11 mouse cellular contexts compared by ENCODE assay signal in the genomic region with DNA sequence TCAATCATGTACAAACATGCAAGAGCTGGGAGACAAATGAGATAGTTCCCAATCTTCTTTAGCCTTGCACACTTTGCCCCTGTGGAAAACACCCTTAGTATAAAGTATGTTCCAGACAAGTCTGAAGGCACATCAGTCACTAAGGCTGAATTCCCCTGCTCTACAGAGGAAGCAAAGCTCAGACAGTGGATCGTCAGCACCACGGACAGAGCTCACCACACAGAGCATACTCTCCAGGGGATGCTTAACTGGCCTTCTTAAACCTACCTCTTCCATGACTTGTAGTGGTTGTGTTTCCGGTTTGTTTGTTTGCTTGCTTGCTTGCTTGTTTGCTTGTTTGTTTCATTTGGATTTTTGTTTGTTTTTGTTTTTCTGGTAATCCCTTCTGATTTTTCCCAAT. TPM values are rescaled to one million over a fixed set of nuclear protein-coding genes. Genes with fewer than 3 reads are reported as not detected.
DNase-seq lines count a peak whose midpoint lies in the region; ATAC-seq and TF ChIP-seq lines count a peak whose summit lies in the region.
"Had no signal": no experiment of that assay in that cellular context is flagged by ENCODE, and none has a peak within 500 bp of the region (broad histone marks: within the 10 kb centered on the region; RNA-seq: fewer than 3 reads in every experiment).

No protein-coding gene starts in this region.

- H3K9me3 ChIP-seq in forebrain, embryonic 14.5 days (replicated peaks; ENCODE audit: control insufficient read depth, low read length), result no peaks in the 10 kb centered on the region
- H3K9me3 ChIP-seq in forebrain, embryonic 15.5 days, result no peaks in the 10 kb centered on the region
- H3K9me3 ChIP-seq in midbrain, embryonic 11.5 days (ENCODE audit: control insufficient read depth, low read length), result no peaks in the 10 kb centered on the region
- H3K9me3 ChIP-seq in midbrain, embryonic 13.5 days, result no peaks in the 10 kb centered on the region
- no peaks in the 10 kb centered on the region for H3K9me3 ChIP-seq in embryonic facial prominence, embryonic 10.5 days
- H3K9me3 ChIP-seq: limb, embryonic 13.5 days had no signal

- WGBS in forebrain, embryonic 14.5 days, result 27% methylated on average over 3 of the region's 3 CpGs
- WGBS in forebrain, embryonic 15.5 days, result 21% methylated on average over 3 of the region's 3 CpGs
- 16% methylated on average over 3 of the region's 3 CpGs for WGBS in midbrain, embryonic 11.5 days
- 15% methylated on average over 3 of the region's 3 CpGs for WGBS in midbrain, embryonic 13.5 days
- WGBS in embryonic facial prominence, embryonic 10.5 days, result 18% methylated on average over 3 of the region's 3 CpGs
- WGBS in cerebellum, adult 2 months, result 45% methylated on average over 3 of the region's 3 CpGs

- no peak for TF ChIP-seq POLR2A in cerebellum, adult 2 months (IDR thresholded peaks at IDR 0.05; ENCODE audit: borderline replicate concordance, insufficient read depth, low read length)

- peak; percentile 31 for DNase-seq in forebrain, embryonic 14.5 days (ENCODE audit: low spot score)
- DNase-seq in midbrain, embryonic 11.5 days (ENCODE audit: low spot score, missing footprints), result peak; percentile 86
- peak; percentile 71 for DNase-seq in embryonic facial prominence, embryonic 10.5 days (ENCODE audit: low spot score)
- DNase-seq in retina, embryonic 14.5 days (ENCODE audit: low spot score), result peak; percentile 80
- DNase-seq in cerebellum, adult 2 months, result no peak
- no peak for DNase-seq in right cerebral cortex, adult 2 months (ENCODE audit: low spot score in 2 of 2)
- DNase-seq: cerebellum, adult 11-12 months; gastrocnemius, postnatal 36 days had no signal

- H3K27ac ChIP-seq in forebrain, embryonic 14.5 days (ENCODE audit: low read depth, low read length), result no peak overlapping the region
- no peak overlapping the region for H3K27ac ChIP-seq in forebrain, embryonic 15.5 days (replicated peaks)
- H3K27ac ChIP-seq in midbrain, embryonic 11.5 days (ENCODE audit: low read depth, low read length), result no peak overlapping the region
- H3K27ac ChIP-seq in midbrain, embryonic 13.5 days, result no peak overlapping the region
- H3K27ac ChIP-seq in embryonic facial prominence, embryonic 10.5 days (replicated peaks), result no peak overlapping the region
- H3K27ac ChIP-seq in cerebellum, adult 2 months (ENCODE audit: insufficient read depth, low read length), result no peak overlapping the region
- H3K27ac ChIP-seq: limb, embryonic 13.5 days had no signal

- no peaks in the 10 kb centered on the region for H3K27me3 ChIP-seq in forebrain, embryonic 14.5 days (replicated peaks; ENCODE audit: control insufficient read depth, insufficient read depth, low read length)
- no peaks in the 10 kb centered on the region for H3K27me3 ChIP-seq in forebrain, embryonic 15.5 days
- no peaks in the 10 kb centered on the region for H3K27me3 ChIP-seq in midbrain, embryonic 11.5 days (ENCODE audit: control insufficient read depth, insufficient read depth, low read length)
- H3K27me3 ChIP-seq in midbrain, embryonic 13.5 days, result no peaks in the 10 kb centered on the region
- H3K27me3 ChIP-seq in embryonic facial prominence, embryonic 10.5 days (replicated peaks; ENCODE audit: low read depth, poor library complexity, severe bottlenecking), result no peaks in the 10 kb centered on the region
- H3K27me3 ChIP-seq in cerebellum, adult 2 months (ENCODE audit: control insufficient read depth, insufficient read depth, low read length), result no peaks in the 10 kb centered on the region

- H3K4me1 ChIP-seq in forebrain, embryonic 14.5 days (ENCODE audit: control insufficient read depth, insufficient read depth, low read length), result no peaks in the 10 kb centered on the region
- H3K4me1 ChIP-seq in forebrain, embryonic 15.5 days, result no peaks in the 10 kb centered on the region
- no peaks in the 10 kb centered on the region for H3K4me1 ChIP-seq in midbrain, embryonic 11.5 days (ENCODE audit: control insufficient read depth, insufficient read depth, low read length)
- H3K4me1 ChIP-seq in midbrain, embryonic 13.5 days (replicated peaks), result no peaks in the 10 kb centered on the region
- H3K4me1 ChIP-seq in embryonic facial prominence, embryonic 10.5 days, result no peaks in the 10 kb centered on the region
- H3K4me1 ChIP-seq in cerebellum, adult 2 months (ENCODE audit: control insufficient read depth, insufficient read depth, low read length), result no peaks in the 10 kb centered on the region
- H3K4me1 ChIP-seq: limb, embryonic 13.5 days had no signal

- no peak overlapping the region for H3K9ac ChIP-seq in forebrain, embryonic 14.5 days (ENCODE audit: low read length)
- no peak overlapping the region for H3K9ac ChIP-seq in forebrain, embryonic 15.5 days (replicated peaks)
- H3K9ac ChIP-seq in midbrain, embryonic 11.5 days (ENCODE audit: low read length), result no peak overlapping the region
- no peak overlapping the region for H3K9ac ChIP-seq in midbrain, embryonic 13.5 days (replicated peaks)
- H3K9ac ChIP-seq: limb, embryonic 13.5 days had no signal

- H3K4me3 ChIP-seq in forebrain, embryonic 14.5 days (ENCODE audit: low read depth, low read length), result no peak overlapping the region
- H3K4me3 ChIP-seq in forebrain, embryonic 15.5 days, result no peak overlapping the region
- H3K4me3 ChIP-seq in midbrain, embryonic 11.5 days (ENCODE audit: low read depth, low read length), result no peak overlapping the region
- no peak overlapping the region for H3K4me3 ChIP-seq in midbrain, embryonic 13.5 days (replicated peaks)
- no peak overlapping the region for H3K4me3 ChIP-seq in embryonic facial prominence, embryonic 10.5 days
- H3K4me3 ChIP-seq in cerebellum, adult 2 months (replicated peaks; ENCODE audit: insufficient read depth, low read depth, low read length), result no peak overlapping the region
- H3K4me3 ChIP-seq: limb, embryonic 13.5 days had no signal

- H3K4me2 ChIP-seq in forebrain, embryonic 14.5 days (ENCODE audit: low read length), result no peak overlapping the region
- H3K4me2 ChIP-seq in forebrain, embryonic 15.5 days (replicated peaks), result no peak overlapping the region
- H3K4me2 ChIP-seq in midbrain, embryonic 11.5 days, result no peak overlapping the region
- no peak overlapping the region for H3K4me2 ChIP-seq in midbrain, embryonic 13.5 days (replicated peaks)
- H3K4me2 ChIP-seq: limb, embryonic 13.5 days had no signal

- TF ChIP-seq CTCF in cerebellum, adult 2 months (IDR thresholded peaks at IDR 0.05; ENCODE audit: borderline replicate concordance, insufficient read depth, low read depth, low read length), result no peak

- no peak for ATAC-seq in forebrain, embryonic 14.5 days
- no peak for ATAC-seq in forebrain, embryonic 15.5 days (replicated peaks)
- no peak for ATAC-seq in midbrain, embryonic 11.5 days (ENCODE audit: low FRiP score)
- no peak for ATAC-seq in midbrain, embryonic 13.5 days

- H3K36me3 ChIP-seq in forebrain, embryonic 14.5 days (ENCODE audit: control insufficient read depth, insufficient read depth, low read length), result no peaks in the 10 kb centered on the region
- no peaks in the 10 kb centered on the region for H3K36me3 ChIP-seq in forebrain, embryonic 15.5 days
- no peaks in the 10 kb centered on the region for H3K36me3 ChIP-seq in midbrain, embryonic 11.5 days (ENCODE audit: control insufficient read depth, insufficient read depth, low read length)
- H3K36me3 ChIP-seq in midbrain, embryonic 13.5 days, result no peaks in the 10 kb centered on the region
- no peaks in the 10 kb centered on the region for H3K36me3 ChIP-seq in embryonic facial prominence, embryonic 10.5 days (replicated peaks)
- H3K36me3 ChIP-seq: limb, embryonic 13.5 days had no signal

RNA-seq across cellular contexts. Expression of gene Pcsk2, which starts 9.5 kb away (rescaled TPM):
- polyA plus RNA-seq in forebrain, embryonic 14.5 days (2014; fragmentation: Nextera tagmentation; extraction: Ambion mirVana), result 11.4 and 13.5 TPM in 2 replicates
- polyA plus RNA-seq in forebrain, embryonic 15.5 days (2015; fragmentation: Nextera tagmentation; extraction: Ambion mirVana), result 8.8 and 9.9 TPM in 2 replicates
- 7.6 and 9.0 TPM in 2 replicates for polyA plus RNA-seq in midbrain, embryonic 11.5 days (2014; fragmentation: Nextera tagmentation; extraction: Ambion mirVana)
- polyA plus RNA-seq in midbrain, embryonic 13.5 days (2015; fragmentation: Nextera tagmentation; extraction: Ambion mirVana), result 22.9 and 23.5 TPM in 2 replicates
- 0.88 and 0.93 TPM in 2 replicates for polyA plus RNA-seq in embryonic facial prominence, embryonic 10.5 days (2016; fragmentation: Nextera tagmentation; extraction: Ambion mirVana)
- polyA plus RNA-seq in cerebellum, adult 2 months (2012; rRNA removed), result 69.5 and 70.5 TPM in 2 replicates

Comparison
In these comparisons a context has a peak if more than half of its experiments do, and no peak if none do; other contexts are left out.
1. DNase-seq: peak in forebrain, embryonic 14.5 days (single experiment), midbrain, embryonic 11.5 days (single experiment), embryonic facial prominence, embryonic 10.5 days (single experiment) and retina, embryonic 14.5 days (single experiment); none in cerebellum, adult 2 months (0 of 2) and right cerebral cortex, adult 2 months (0 of 2).